Mouse (Mus musculus) forelimb bud, embryonic 11.5 days (tissue): Measurements from ENCODE around the gene Esyt1.

Experiments used
- DNase-seq: peaks from one replicate; pipeline ENCODE4 v3.0.0-alpha.2; 2012; ENCODE audit warnings: low read depth, low spot score

The Esyt1 gene

GRCm38 (mm10) chr10:128487861-128488712 lies 37.6 kb downstream of the Esyt1 start:
- no peak for DNase-seq

- DNase-seq = no peak
These were observed 39.3 kb downstream of the Esyt1 start for GRCm38 (mm10) chr10:128486370-128486769.

- no peak for DNase-seq
These were observed 51.3 kb downstream of the Esyt1 start for GRCm38 (mm10) chr10:128474366-128474765.

- DNase-seq = peak; percentile 9
These were observed 65.4 kb downstream of the Esyt1 start for GRCm38 (mm10) chr10:128460270-128460630.
